Mouse (Mus musculus): ENCODE results near the gene Myo5c. TPM values are rescaled to one million over a fixed set of nuclear protein-coding genes. Genes with fewer than 3 reads are reported as not detected.

Myo5c gene
- polyA plus RNA-seq, 2 experiments from 2014 or later: not detected

DNA sequence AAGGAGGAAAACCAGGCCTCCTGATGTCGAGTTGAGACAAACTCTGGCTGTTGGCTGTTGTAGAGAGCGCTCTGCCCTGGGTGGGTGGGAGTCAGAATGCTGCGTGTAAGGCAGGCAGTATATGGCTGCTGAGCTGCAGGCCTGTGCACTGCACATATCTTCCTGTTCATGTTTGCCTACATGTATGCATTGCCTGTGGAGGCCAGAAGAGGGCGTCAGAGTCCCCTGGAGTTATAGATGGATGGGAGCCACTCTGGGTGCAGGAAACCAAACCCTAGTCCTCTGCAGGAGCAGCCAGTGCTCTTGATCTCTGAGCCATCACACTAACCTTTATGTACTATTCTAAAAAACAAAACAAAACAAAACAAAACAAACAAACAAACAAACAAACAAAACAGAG, 102.6 kb downstream of the Myo5c start:
- ATAC-seq: no peak

DNA sequence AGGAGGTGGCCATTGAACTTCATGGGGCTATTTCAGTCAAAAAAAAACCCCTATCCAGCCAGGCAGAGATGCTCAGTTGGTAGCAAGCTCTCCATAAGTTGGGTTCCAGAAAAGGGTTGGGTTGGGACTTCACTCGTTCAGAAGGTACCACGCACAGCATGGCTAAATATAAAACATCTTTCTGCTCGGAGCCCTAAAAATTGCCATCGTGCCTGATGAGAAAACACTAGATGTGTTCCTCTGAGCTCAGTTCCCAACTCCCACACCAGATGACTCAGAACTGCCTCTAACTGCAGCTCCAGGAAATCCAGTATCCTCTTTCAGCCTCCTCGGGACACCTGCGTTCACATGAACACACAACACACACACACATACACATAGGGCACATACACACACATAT, 106.2 kb downstream of the Myo5c start:
- ATAC-seq: no peak

DNA sequence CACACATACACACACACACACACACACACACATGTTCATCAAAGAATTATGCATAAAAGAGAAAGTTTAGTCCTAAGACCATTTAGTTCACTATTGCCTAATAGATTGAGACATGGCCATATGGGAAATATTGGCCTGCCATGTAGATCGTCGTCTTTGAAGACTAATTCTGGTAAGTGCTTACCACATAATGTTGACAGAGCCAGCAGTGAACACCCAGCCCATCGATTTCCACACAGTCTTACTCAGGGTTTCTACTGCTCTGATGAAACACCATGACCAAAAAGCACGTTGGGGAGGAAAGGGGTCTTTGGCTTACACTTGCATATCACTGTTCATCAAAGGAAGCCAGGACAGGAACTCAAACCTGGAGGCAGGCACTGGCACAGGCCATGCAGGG, 110.6 kb downstream of the Myo5c start:
- ATAC-seq: no peak

DNA sequence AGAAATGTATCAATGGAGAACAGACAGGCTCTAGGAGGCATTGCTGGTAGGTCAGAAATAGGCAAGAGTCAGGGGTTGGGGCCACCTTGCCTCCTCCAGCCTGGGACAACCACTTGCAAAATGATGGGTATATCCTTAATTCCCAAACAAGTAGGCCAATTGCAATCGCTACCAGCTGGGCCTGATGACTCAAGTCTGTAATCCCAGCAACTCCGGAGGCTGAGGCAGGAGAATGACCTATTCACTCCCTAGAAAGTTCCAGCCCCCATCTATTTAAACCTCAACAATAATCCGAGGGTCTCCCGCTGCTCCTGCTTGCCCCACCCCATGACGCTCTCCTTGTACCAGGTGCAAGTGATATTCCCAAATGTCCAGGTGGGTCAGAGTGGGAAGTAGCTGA, 115.6 kb downstream of the Myo5c start, which contains the start of gene Bcl2l10:
TSS of gene Bcl2l10 (plus strand) at position 301 of the 400 bp plus-strand sequence.
- no peak for ATAC-seq

DNA sequence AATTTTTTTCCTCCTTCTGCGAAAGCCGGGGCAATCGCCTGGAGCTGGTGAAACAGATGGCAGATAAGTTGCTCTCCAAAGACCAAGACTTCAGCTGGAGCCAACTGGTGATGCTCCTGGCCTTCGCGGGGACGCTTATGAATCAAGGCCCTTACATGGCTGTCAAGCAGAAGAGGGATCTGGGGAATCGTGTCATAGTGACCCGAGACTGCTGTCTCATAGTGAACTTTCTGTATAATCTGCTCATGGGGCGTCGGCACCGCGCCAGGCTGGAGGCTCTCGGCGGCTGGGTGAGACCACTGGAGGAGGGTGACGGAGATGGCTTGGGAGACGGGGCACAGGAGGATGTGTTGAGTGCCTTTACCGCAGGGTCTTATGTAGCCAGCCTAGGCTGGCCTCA, 116.2 kb downstream of the Myo5c start:
- ATAC-seq: no peak

DNA sequence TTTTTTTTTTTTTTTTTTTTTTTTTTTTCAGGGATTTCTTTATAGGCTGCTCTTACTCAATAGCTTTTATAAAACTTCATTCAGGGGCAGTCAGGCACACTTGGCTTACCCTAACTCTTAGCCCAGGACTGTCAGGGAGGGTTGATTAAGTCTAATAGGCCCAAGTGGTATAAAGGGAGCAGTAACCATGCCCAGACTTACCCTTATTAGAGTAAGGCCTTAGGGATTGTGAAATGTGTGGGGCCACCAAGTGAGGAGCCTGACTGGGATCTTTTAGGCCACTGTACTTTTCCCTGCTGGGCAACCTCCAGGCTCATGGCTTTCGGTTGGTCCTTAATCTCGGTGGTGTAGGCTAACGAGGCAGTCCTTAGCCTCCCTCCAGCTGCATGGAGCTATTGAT, 116.8 kb downstream of the Myo5c start:
- no peak for ATAC-seq

DNA sequence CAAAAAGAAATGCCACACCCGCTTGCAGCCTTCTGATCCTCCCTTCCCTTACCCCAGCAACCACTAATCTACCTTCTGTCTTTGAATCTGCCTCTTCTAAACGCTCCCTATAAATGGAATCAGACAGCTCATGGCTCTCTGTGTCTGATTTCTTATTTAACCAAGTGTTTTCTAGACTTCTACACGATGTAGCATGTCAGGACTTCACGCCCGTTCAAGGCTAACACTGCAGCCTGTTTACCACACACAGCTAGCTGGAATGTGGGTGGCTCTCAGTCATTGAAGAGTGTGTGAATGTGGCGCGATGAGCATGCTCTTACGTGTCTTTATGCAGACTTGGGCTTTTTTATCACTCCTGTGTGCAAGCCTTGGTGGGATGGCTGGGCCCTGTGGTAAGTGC, 121.3 kb downstream of the Myo5c start:
- ATAC-seq: no peak

Other genes starting within 250 kb of the Myo5c start
- 100 to 1,000 TPM; 326 to 420 TPM for gene Arpp19, start 194.4 kb upstream of the Myo5c start, polyA plus RNA-seq (2017; shearing (Covaris generic))
- 10 to 100 TPM in 1 of 2 experiments, 1 to 10 TPM in 1; 5.7 to 10.6 TPM for gene Myo5a, start 161.0 kb upstream of the Myo5c start, polyA plus RNA-seq (2017; shearing (Covaris generic))
- gene Gnb5, start 74.3 kb downstream of the Myo5c start, polyA plus RNA-seq (2017; shearing (Covaris generic)): 10 to 100 TPM in 1 of 2 experiments, 1 to 10 TPM in 1; 7.4 to 10.3 TPM
- gene Bcl2l10, start 115.7 kb downstream of the Myo5c start, polyA plus RNA-seq (2017; shearing (Covaris generic)): not detected
- 10 to 100 TPM; 43.5 to 51.0 TPM for gene Mapk6, start 178.0 kb downstream of the Myo5c start, polyA plus RNA-seq (2017; shearing (Covaris generic))
- gene Leo1, start 209.5 kb downstream of the Myo5c start, polyA plus RNA-seq (2017; shearing (Covaris generic)): 10 to 100 TPM; 33.4 to 43.1 TPM

Data from activated CD4-positive, CD25-positive, alpha-beta regulatory T cell, adult 4 months (primary cell).